Mouse (Mus musculus): ENCODE results near the gene Daglb. TPM values are rescaled to one million over a fixed set of nuclear protein-coding genes. Genes with fewer than 3 reads are reported as not detected.

The Daglb gene
- polyA plus RNA-seq, 1 experiment from 2014 or later: 4.9 TPM

- H3K9ac ChIP-seq (ENCODE audit: low read depth, low read length): no peak overlapping the region
- H3K9me3 ChIP-seq (replicated peaks; ENCODE audit: low read length): no peaks in the 10 kb centered on the region
- no peak for TF ChIP-seq CTCF (IDR thresholded peaks at IDR 0.05; ENCODE audit: low read depth)
- H3K27ac ChIP-seq: no peak overlapping the region
- no peak overlapping the region for H3K4me2 ChIP-seq (ENCODE audit: low read length)
- ATAC-seq (replicated peaks; ENCODE audit: low FRiP score, low read depth) (no peak), DNase-seq (ENCODE audit: low spot score) (no peak)
- H3K4me3 ChIP-seq (replicated peaks; ENCODE audit: low read depth, low read length): no peak overlapping the region
- WGBS: 68% methylated on average over 4 of the region's 4 CpGs
- H3K4me1 ChIP-seq (replicated peaks; ENCODE audit: insufficient read depth, low read length): no peaks in the 10 kb centered on the region
- no peaks in the 10 kb centered on the region for H3K27me3 ChIP-seq (ENCODE audit: insufficient read depth, low read length)
- H3K36me3 ChIP-seq (ENCODE audit: insufficient read depth, low read length): peaks cover 44% of the 10 kb centered on the region
These were observed 47.2 kb downstream of the Daglb start for GRCm38 (mm10) chr5:143511577-143511976.

- Histone ChIP-seq H3K9ac (ENCODE audit: low read depth, low read length) (no peak overlapping the region), H3K9me3 (replicated peaks; ENCODE audit: low read length) (no peaks in the 10 kb centered on the region), H3K4me1 (replicated peaks; ENCODE audit: insufficient read depth, low read length) (no peaks in the 10 kb centered on the region), H3K36me3 (ENCODE audit: insufficient read depth, low read length) (peaks cover 42% of the 10 kb centered on the region), H3K27ac (no peak overlapping the region), H3K27me3 (ENCODE audit: insufficient read depth, low read length) (no peaks in the 10 kb centered on the region), H3K4me3 (replicated peaks; ENCODE audit: low read depth, low read length) (no peak overlapping the region), H3K4me2 (ENCODE audit: low read length) (no peak overlapping the region)
- no peak for DNase-seq (ENCODE audit: low spot score)
- ATAC-seq (replicated peaks; ENCODE audit: low FRiP score, low read depth): no peak
- 86% methylated on average over 4 of the region's 4 CpGs for WGBS
- TF ChIP-seq CTCF (IDR thresholded peaks at IDR 0.05; ENCODE audit: low read depth): no peak
These were observed 47.9 kb downstream of the Daglb start for GRCm38 (mm10) chr5:143512305-143512704.

GRCm38 (mm10) chr5:143514878-143515277, 50.5 kb downstream of the Daglb start:
- TF ChIP-seq CTCF (IDR thresholded peaks at IDR 0.05; ENCODE audit: low read depth): no peak
- Histone ChIP-seq H3K36me3 (ENCODE audit: insufficient read depth, low read length) (peaks cover 39% of the 10 kb centered on the region), H3K9me3 (replicated peaks; ENCODE audit: low read length) (no peaks in the 10 kb centered on the region), H3K27ac (no peak overlapping the region), H3K27me3 (ENCODE audit: insufficient read depth, low read length) (no peaks in the 10 kb centered on the region), H3K4me1 (replicated peaks; ENCODE audit: insufficient read depth, low read length) (peaks cover 19% of the 10 kb centered on the region), H3K4me2 (ENCODE audit: low read length) (no peak overlapping the region), H3K4me3 (replicated peaks; ENCODE audit: low read depth, low read length) (no peak overlapping the region), H3K9ac (ENCODE audit: low read depth, low read length) (no peak overlapping the region)
- ATAC-seq (replicated peaks; ENCODE audit: low FRiP score, low read depth) (no peak), DNase-seq (ENCODE audit: low spot score) (no peak)
- WGBS: 92% methylated on average over 5 of the region's 5 CpGs

- no peak overlapping the region for H3K27ac ChIP-seq
- ATAC-seq (replicated peaks; ENCODE audit: low FRiP score, low read depth): no peak
- 81% methylated on average over 11 of the region's 11 CpGs for WGBS
These were observed 52.6 kb downstream of the Daglb start for GRCm38 (mm10) chr5:143517005-143517404.

GRCm38 (mm10) chr5:143517436-143517835, 53.1 kb downstream of the Daglb start:
- peaks cover 36% of the 10 kb centered on the region for H3K36me3 ChIP-seq (ENCODE audit: insufficient read depth, low read length)
- peak; percentile 18 for DNase-seq (ENCODE audit: low spot score)
- peaks cover 19% of the 10 kb centered on the region for H3K4me1 ChIP-seq (replicated peaks; ENCODE audit: insufficient read depth, low read length)
- no peak for TF ChIP-seq CTCF (IDR thresholded peaks at IDR 0.05; ENCODE audit: low read depth)
- H3K4me2 ChIP-seq (ENCODE audit: low read length): no peak overlapping the region
- no peak for ATAC-seq (replicated peaks; ENCODE audit: low FRiP score, low read depth)
- H3K4me3 ChIP-seq (replicated peaks; ENCODE audit: low read depth, low read length): no peak overlapping the region
- 63% methylated on average over 6 of the region's 6 CpGs for WGBS
- H3K27ac ChIP-seq: no peak overlapping the region
- no peaks in the 10 kb centered on the region for H3K9me3 ChIP-seq (replicated peaks; ENCODE audit: low read length)
- no peaks in the 10 kb centered on the region for H3K27me3 ChIP-seq (ENCODE audit: insufficient read depth, low read length)
- H3K9ac ChIP-seq (ENCODE audit: low read depth, low read length): no peak overlapping the region

More at GRCm38 (mm10) chr5:143517005-143517404, 52.6 kb downstream of the Daglb start:
- Histone ChIP-seq H3K27me3 (ENCODE audit: insufficient read depth, low read length) (no peaks in the 10 kb centered on the region), H3K4me2 (ENCODE audit: low read length) (no peak overlapping the region), H3K9me3 (replicated peaks; ENCODE audit: low read length) (no peaks in the 10 kb centered on the region), H3K36me3 (ENCODE audit: insufficient read depth, low read length) (peaks cover 36% of the 10 kb centered on the region), H3K4me3 (replicated peaks; ENCODE audit: low read depth, low read length) (no peak overlapping the region), H3K9ac (ENCODE audit: low read depth, low read length) (no peak overlapping the region), H3K4me1 (replicated peaks; ENCODE audit: insufficient read depth, low read length) (peaks cover 19% of the 10 kb centered on the region)
- no peak for TF ChIP-seq CTCF (IDR thresholded peaks at IDR 0.05; ENCODE audit: low read depth)
- DNase-seq (ENCODE audit: low spot score): no peak

- Histone ChIP-seq H3K27ac (no peak overlapping the region), H3K9me3 (replicated peaks; ENCODE audit: low read length) (no peaks in the 10 kb centered on the region), H3K4me3 (replicated peaks; ENCODE audit: low read depth, low read length) (no peak overlapping the region), H3K27me3 (ENCODE audit: insufficient read depth, low read length) (no peaks in the 10 kb centered on the region), H3K36me3 (ENCODE audit: insufficient read depth, low read length) (peaks cover 34% of the 10 kb centered on the region), H3K4me2 (ENCODE audit: low read length) (no peak overlapping the region), H3K9ac (ENCODE audit: low read depth, low read length) (no peak overlapping the region), H3K4me1 (replicated peaks; ENCODE audit: insufficient read depth, low read length) (peaks cover 19% of the 10 kb centered on the region)
- DNase-seq (ENCODE audit: low spot score) (peak; percentile 32), ATAC-seq (replicated peaks; ENCODE audit: low FRiP score, low read depth) (peak; percentile 33; the same call in 1 of the 2 replicates)
- 54% methylated on average over 6 of the region's 6 CpGs for WGBS
- no peak for TF ChIP-seq CTCF (IDR thresholded peaks at IDR 0.05; ENCODE audit: low read depth)
These were observed 53.7 kb downstream of the Daglb start for GRCm38 (mm10) chr5:143518045-143518591.

- H3K4me3 ChIP-seq (replicated peaks; ENCODE audit: low read depth, low read length): no peak overlapping the region
- no peaks in the 10 kb centered on the region for H3K9me3 ChIP-seq (replicated peaks; ENCODE audit: low read length)
- H3K9ac ChIP-seq (ENCODE audit: low read depth, low read length): no peak overlapping the region
- no peaks in the 10 kb centered on the region for H3K27me3 ChIP-seq (ENCODE audit: insufficient read depth, low read length)
- ATAC-seq (replicated peaks; ENCODE audit: low FRiP score, low read depth) (0 out of 2 replicates have a peak, but pooled peaks have one; percentile 30), DNase-seq (ENCODE audit: low spot score) (peak; percentile 46)
- peak overlapping the region; percentile 27; the same call in 1 of the 2 replicates for H3K27ac ChIP-seq
- H3K4me1 ChIP-seq (replicated peaks; ENCODE audit: insufficient read depth, low read length): peaks cover 28% of the 10 kb centered on the region
- 59% methylated on average over 2 of the region's 2 CpGs for WGBS
- H3K36me3 ChIP-seq (ENCODE audit: insufficient read depth, low read length): peaks cover 11% of the 10 kb centered on the region
- H3K4me2 ChIP-seq (ENCODE audit: low read length): peak overlapping the region; percentile 6
- TF ChIP-seq CTCF (IDR thresholded peaks at IDR 0.05; ENCODE audit: low read depth): no peak
These were observed 56.0 kb downstream of the Daglb start for GRCm38 (mm10) chr5:143520415-143520814.
